Comparison of ENCODE assay signal across 9 mouse cellular contexts in genomic region chr9:107571534-107572326, GRCm38 (mm10). TPM values are rescaled to one million over a fixed set of nuclear protein-coding genes. Genes with fewer than 3 reads are reported as not detected.
A peak's percentile ranks its signal among the peaks of the same experiment; 100 is the strongest.
DNase-seq lines count a peak whose midpoint lies in the region; ATAC-seq lines count a peak whose summit lies in the region.
"Had no signal": no experiment of that assay in that cellular context is flagged by ENCODE, and none has a peak within 500 bp of the region (broad histone marks: within the 10 kb centered on the region; RNA-seq: fewer than 3 reads in every experiment).

No protein-coding gene starts in this region.

- peak overlapping the region; percentile 97 for H3K4me2 ChIP-seq in heart, embryonic 14.5 days (ENCODE audit: low read length)
- H3K4me2 ChIP-seq in liver, embryonic 11.5 days: peak overlapping the region; percentile 78
- peak overlapping the region; percentile 9; the same call in 1 of the 2 replicates for H3K4me2 ChIP-seq in neural tube, embryonic 15.5 days

- no peak for ATAC-seq in heart, embryonic 14.5 days (ENCODE audit: insufficient number of reproducible peaks, insufficient read depth, low FRiP score, low read depth)
- ATAC-seq in liver, embryonic 11.5 days (replicated peaks; ENCODE audit: low FRiP score): no peak; the same call in 1 of the 2 replicates
- no peak for ATAC-seq in neural tube, embryonic 15.5 days (ENCODE audit: low FRiP score)

- no peak overlapping the region; a peak in 1 of 4 replicates for H3K27ac ChIP-seq in heart, embryonic 14.5 days (replicated peaks in 1 of 2; ENCODE audit: control insufficient read depth in 1 of 2, insufficient read depth in 1 of 2, low read depth in 2 of 2, low read length in 2 of 2)
- peak overlapping the region; percentile 52 for H3K27ac ChIP-seq in liver, embryonic 11.5 days (ENCODE audit: low read depth, low read length)
- H3K27ac ChIP-seq in neural tube, embryonic 15.5 days (replicated peaks): no peak overlapping the region

- peak; percentile 71 for DNase-seq in kidney, adult 9 months
- no peak for DNase-seq in kidney, postnatal 4 days
- DNase-seq in liver, embryonic 11.5 days (ENCODE audit: low spot score): no peak
- no peak for DNase-seq in spleen, adult 12 weeks (ENCODE audit: low spot score)
- no peak for DNase-seq in frontal cortex, postnatal 14 days (ENCODE audit: low spot score in 2 of 2)
- DNase-seq in right cerebral cortex, postnatal 25 days: no peak
- DNase-seq: gastrocnemius, postnatal 10 days had no signal

- H3K9ac ChIP-seq in heart, embryonic 14.5 days (ENCODE audit: low read length): peak overlapping the region; percentile 92
- H3K9ac ChIP-seq in liver, embryonic 11.5 days (ENCODE audit: low read depth, low read length): peak overlapping the region; percentile 84; the same call in 1 of the 2 replicates
- H3K9ac ChIP-seq in neural tube, embryonic 15.5 days (replicated peaks): no peak overlapping the region

- H3K27me3 ChIP-seq in heart, embryonic 14.5 days (ENCODE audit: control insufficient read depth, insufficient read depth, low read length): no peaks in the 10 kb centered on the region
- H3K27me3 ChIP-seq in liver, embryonic 11.5 days (replicated peaks; ENCODE audit: control insufficient read depth, insufficient read depth, low read length): no peaks in the 10 kb centered on the region
- no peaks in the 10 kb centered on the region for H3K27me3 ChIP-seq in neural tube, embryonic 15.5 days (replicated peaks)

- peak overlapping the region; percentile 77 to 88; a peak in 3 of 4 replicates for H3K4me3 ChIP-seq in heart, embryonic 14.5 days (ENCODE audit: control insufficient read depth in 1 of 2, insufficient read depth in 1 of 2, low read depth in 1 of 2, low read length in 2 of 2)
- H3K4me3 ChIP-seq in liver, embryonic 11.5 days (ENCODE audit: low read depth, low read length): peak overlapping the region; percentile 80
- no peak overlapping the region for H3K4me3 ChIP-seq in neural tube, embryonic 15.5 days (replicated peaks)

- H3K9me3 ChIP-seq in heart, embryonic 14.5 days (ENCODE audit: control insufficient read depth, low read length): no peaks in the 10 kb centered on the region
- no peaks in the 10 kb centered on the region for H3K9me3 ChIP-seq in liver, embryonic 11.5 days (ENCODE audit: control insufficient read depth, low read length)
- H3K9me3 ChIP-seq in neural tube, embryonic 15.5 days (replicated peaks): no peaks in the 10 kb centered on the region

- H3K36me3 ChIP-seq in heart, embryonic 14.5 days (ENCODE audit: control insufficient read depth, insufficient read depth, low read length): peaks cover 45% of the 10 kb centered on the region
- H3K36me3 ChIP-seq in liver, embryonic 11.5 days (ENCODE audit: control insufficient read depth, insufficient read depth, low read length): peaks cover 25% of the 10 kb centered on the region
- H3K36me3 ChIP-seq in neural tube, embryonic 15.5 days: peaks cover 33% of the 10 kb centered on the region

- WGBS in heart, embryonic 14.5 days: 88% methylated on average over 22 of the region's 22 CpGs
- 85% methylated on average over 22 of the region's 22 CpGs for WGBS in liver, embryonic 11.5 days
- 96% methylated on average over 22 of the region's 22 CpGs for WGBS in neural tube, embryonic 15.5 days

- H3K4me1 ChIP-seq in heart, embryonic 14.5 days (ENCODE audit: control insufficient read depth in 2 of 2, insufficient read depth in 2 of 2, low read length in 2 of 2): peaks cover 34 to 41% of the 10 kb centered on the region in 2 experiments
- H3K4me1 ChIP-seq in liver, embryonic 11.5 days (replicated peaks; ENCODE audit: control insufficient read depth, insufficient read depth, low read length): peaks cover 52% of the 10 kb centered on the region
- H3K4me1 ChIP-seq in neural tube, embryonic 15.5 days: peaks cover 42% of the 10 kb centered on the region

RNA-seq across cellular contexts. Expression of gene Hyal2, which starts 4.0 kb away (rescaled TPM):
- 94.1 and 103 TPM in 2 replicates for polyA plus RNA-seq in heart, embryonic 14.5 days (2014; fragmentation: Nextera tagmentation; extraction: Ambion mirVana)
- polyA plus RNA-seq in liver, embryonic 11.5 days (2014; fragmentation: Nextera tagmentation; extraction: Ambion mirVana): 89.7 and 92.5 TPM in 2 replicates
- polyA plus RNA-seq in neural tube, embryonic 15.5 days (2015; fragmentation: Nextera tagmentation; extraction: Ambion mirVana): 56.0 and 57.3 TPM in 2 replicates

RNA-seq across cellular contexts. Expression of gene Hyal1, which starts 5.0 kb away (rescaled TPM):
- polyA plus RNA-seq in heart, embryonic 14.5 days (2014; fragmentation: Nextera tagmentation; extraction: Ambion mirVana): 4.4 and 4.6 TPM in 2 replicates
- 4.2 and 4.6 TPM in 2 replicates for polyA plus RNA-seq in liver, embryonic 11.5 days (2014; fragmentation: Nextera tagmentation; extraction: Ambion mirVana)
- polyA plus RNA-seq in neural tube, embryonic 15.5 days (2015; fragmentation: Nextera tagmentation; extraction: Ambion mirVana): 8.5 and 11.0 TPM in 2 replicates

RNA-seq across cellular contexts. Expression of gene Naa80, which starts 7.0 kb away (rescaled TPM):
- polyA plus RNA-seq in heart, embryonic 14.5 days (2014; fragmentation: Nextera tagmentation; extraction: Ambion mirVana): 10.0 and 14.9 TPM in 2 replicates
- 20.5 and 20.7 TPM in 2 replicates for polyA plus RNA-seq in liver, embryonic 11.5 days (2014; fragmentation: Nextera tagmentation; extraction: Ambion mirVana)
- polyA plus RNA-seq in neural tube, embryonic 15.5 days (2015; fragmentation: Nextera tagmentation; extraction: Ambion mirVana): 16.9 and 19.7 TPM in 2 replicates

RNA-seq across cellular contexts. Expression of gene Tusc2, which starts 8.7 kb away (rescaled TPM):
- polyA plus RNA-seq in heart, embryonic 14.5 days (2014; fragmentation: Nextera tagmentation; extraction: Ambion mirVana): 49.0 and 53.0 TPM in 2 replicates
- polyA plus RNA-seq in liver, embryonic 11.5 days (2014; fragmentation: Nextera tagmentation; extraction: Ambion mirVana): 60.6 and 62.7 TPM in 2 replicates
- 112 and 125 TPM in 2 replicates for polyA plus RNA-seq in neural tube, embryonic 15.5 days (2015; fragmentation: Nextera tagmentation; extraction: Ambion mirVana)

RNA-seq across cellular contexts. Expression of gene Hyal3, which starts 8.9 kb away (rescaled TPM):
- polyA plus RNA-seq in heart, embryonic 14.5 days (2014; fragmentation: Nextera tagmentation; extraction: Ambion mirVana): 0.46 and 0.53 TPM in 2 replicates
- polyA plus RNA-seq in liver, embryonic 11.5 days (2014; fragmentation: Nextera tagmentation; extraction: Ambion mirVana): 1.0 and 1.5 TPM in 2 replicates
- polyA plus RNA-seq in neural tube, embryonic 15.5 days (2015; fragmentation: Nextera tagmentation; extraction: Ambion mirVana): 2.0 and 2.2 TPM in 2 replicates

Comparison
In these comparisons a context has a peak if more than half of its experiments do, and no peak if none do; other contexts are left out.
1. H3K4me2 ChIP-seq: peak in every context shown above with its lines; median percentile 97 in heart, embryonic 14.5 days; 78 in liver, embryonic 11.5 days; 9 in neural tube, embryonic 15.5 days.